Mouse (Mus musculus): Measurements from ENCODE around the gene Ryr2.

- TF ChIP-seq CTCF (IDR thresholded peaks at IDR 0.05; ENCODE audit: extremely low read depth, insufficient read depth, low read length) (no peak), POLR2A (IDR thresholded peaks at IDR 0.05; ENCODE audit: extremely low read depth, insufficient read depth, low read length) (no peak)
These were observed 62.0 kb downstream of the Ryr2 start for GRCm38 (mm10) chr13:12044751-12045150.
